Mouse (Mus musculus): ENCODE results near the gene Desi2.
"Not testable (repeated sequence)": the region's sequence is repeated elsewhere in the genome, so short reads cannot be mapped to it uniquely, and the experiment has no call there.

Gene Desi2

DNA sequence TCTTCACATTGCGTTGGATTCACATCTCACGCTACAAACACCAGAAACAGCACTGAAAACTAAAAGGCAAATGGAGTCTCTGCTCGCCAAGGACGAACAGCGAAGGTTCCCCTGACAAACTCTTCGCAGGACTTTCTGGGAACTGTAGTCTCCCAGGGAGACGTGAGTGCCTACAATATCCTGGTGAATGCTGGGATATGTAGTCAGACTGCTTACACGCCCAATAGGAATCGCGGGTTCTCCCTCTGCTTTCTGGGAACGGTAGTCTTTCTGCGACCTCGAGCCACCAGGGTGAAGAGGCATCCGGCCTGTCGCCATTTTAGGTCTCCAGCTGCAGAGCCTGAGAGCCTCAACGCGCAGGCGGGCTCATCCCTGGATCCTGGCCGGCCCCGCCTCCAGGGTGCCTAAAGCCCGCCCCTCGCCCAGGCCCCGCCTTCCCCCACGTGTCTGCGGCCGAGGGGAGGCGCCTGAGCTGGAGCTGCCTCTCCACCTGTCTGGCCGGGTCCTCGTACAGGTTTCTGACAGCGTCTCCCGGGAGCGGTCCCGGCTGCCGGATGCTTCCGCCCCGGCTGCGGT, at the start of gene Desi2:
Gene Desi2, plus strand, starts transcription at position 202 of the 576 bp plus-strand sequence.
- peak; percentile 98 to 99 for DNase-seq (ENCODE audit: low spot score in 2 of 2)

GRCm38 (mm10) chr1:178146513-178146912, 40.7 kb upstream of the Desi2 start:
- peak; percentile 30 to 70 for DNase-seq (ENCODE audit: low spot score in 2 of 2)

- DNase-seq (ENCODE audit: low spot score in 2 of 2), result not testable (repeated sequence)
Measured at GRCm38 (mm10) chr1:178146915-178147314, 40.3 kb upstream of the Desi2 start.

DNA sequence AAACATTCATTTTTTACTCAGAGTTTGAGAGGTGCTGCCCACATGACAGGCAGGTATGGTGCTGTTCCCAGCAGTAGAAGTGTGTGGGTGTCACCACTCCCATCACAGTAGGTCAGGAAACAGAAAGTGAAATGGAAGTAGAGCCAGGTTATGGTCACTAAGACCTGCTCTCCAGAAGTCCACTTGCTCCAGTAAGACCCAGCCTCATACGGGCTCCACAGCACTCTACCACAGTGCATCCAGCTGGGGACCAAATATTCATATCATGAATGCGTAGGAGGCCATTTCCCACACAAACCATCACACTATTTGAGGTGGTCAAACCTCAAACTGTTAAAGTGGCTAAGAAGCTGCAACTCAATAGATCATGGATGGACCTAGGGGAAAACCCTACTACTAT, 5.0 kb upstream of the Desi2 start:
- no peak for DNase-seq (ENCODE audit: low spot score in 2 of 2)

DNA sequence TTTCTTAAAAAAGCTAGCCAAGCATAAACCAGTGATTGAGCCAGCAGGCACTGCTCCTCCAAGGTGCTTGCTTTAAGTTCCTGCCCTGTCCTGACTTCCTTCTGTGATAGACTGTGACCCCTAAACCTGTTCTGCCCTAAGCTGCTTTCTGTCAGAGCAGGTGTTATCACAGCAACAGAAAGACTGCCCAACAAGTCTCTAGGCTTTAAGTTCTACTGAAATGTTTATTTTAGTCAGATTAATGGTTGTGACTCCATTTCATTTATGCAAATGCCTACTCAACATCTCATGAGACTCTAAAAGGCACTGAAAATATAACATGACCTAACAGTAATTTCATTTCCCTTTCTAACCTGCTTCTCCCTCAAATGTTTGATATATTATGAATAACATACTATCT, 1.6 kb upstream of the Desi2 start:
- DNase-seq (ENCODE audit: low spot score in 2 of 2), result no peak

- not testable (repeated sequence) for DNase-seq (ENCODE audit: low spot score in 2 of 2)
Measured at GRCm38 (mm10) chr1:178187810-178188209, 593 bp downstream of the Desi2 start.

GRCm38 (mm10) chr1:178188386-178188785, 1.2 kb downstream of the Desi2 start:
- DNase-seq (ENCODE audit: low spot score in 2 of 2), result peak in 1 of 2 experiments; percentile 12

DNA sequence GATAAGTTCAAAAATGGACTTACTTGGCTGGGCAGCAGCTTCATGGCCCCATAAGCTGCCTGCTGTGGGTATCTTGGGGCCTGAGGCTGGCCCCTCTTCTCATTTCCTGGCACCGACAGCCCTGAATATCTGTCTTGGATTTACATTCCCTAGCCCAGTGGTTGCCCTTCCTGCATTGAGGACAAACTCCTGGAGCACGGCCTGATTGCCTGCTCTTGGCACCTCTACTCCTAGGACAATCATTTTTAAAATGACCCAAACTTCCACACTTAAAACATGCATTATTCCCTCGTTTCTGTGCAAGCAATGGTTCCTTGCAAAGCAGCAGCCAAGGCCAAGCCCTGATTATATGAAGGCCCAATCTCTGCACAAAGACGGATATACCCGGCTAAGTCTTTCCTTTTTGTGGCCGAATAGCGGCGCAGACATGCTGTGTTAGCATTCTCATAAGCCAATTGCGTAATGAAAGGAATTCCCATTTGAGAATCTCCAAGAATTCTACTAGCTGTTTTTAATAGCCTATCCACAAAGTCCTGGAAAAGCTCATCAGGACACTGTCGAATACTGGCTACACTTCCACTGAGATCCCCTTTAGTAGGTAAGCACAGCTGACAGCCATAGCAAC, 18.6 kb downstream of the Desi2 start:
- DNase-seq (ENCODE audit: low spot score in 2 of 2), result no peak

GRCm38 (mm10) chr1:178207856-178208255, 20.6 kb downstream of the Desi2 start:
- not testable (repeated sequence) for DNase-seq (ENCODE audit: low spot score in 2 of 2)

- no peak for DNase-seq (ENCODE audit: low spot score in 2 of 2)
Measured at GRCm38 (mm10) chr1:178209966-178210365, 22.7 kb downstream of the Desi2 start.

DNA sequence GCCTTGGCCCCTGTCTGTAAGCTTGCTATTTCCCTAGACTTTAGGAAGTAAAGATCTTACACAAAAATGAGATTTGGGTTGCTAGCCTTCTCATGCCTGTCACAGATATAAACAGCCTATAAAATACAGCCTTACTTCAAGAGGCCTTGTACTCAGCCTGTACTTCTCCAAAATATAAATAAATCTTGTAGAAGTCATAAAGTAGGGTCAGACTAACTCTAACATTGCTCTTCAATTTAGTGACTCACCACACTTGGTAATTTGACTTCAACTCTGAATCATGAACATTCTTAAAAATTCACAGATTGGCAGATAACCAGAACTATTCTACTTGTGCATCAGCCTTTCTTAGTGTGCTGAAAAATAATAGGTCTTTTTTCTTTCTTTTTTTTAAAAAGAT, 29.9 kb downstream of the Desi2 start:
- DNase-seq (ENCODE audit: low spot score in 2 of 2), result no peak

DNA sequence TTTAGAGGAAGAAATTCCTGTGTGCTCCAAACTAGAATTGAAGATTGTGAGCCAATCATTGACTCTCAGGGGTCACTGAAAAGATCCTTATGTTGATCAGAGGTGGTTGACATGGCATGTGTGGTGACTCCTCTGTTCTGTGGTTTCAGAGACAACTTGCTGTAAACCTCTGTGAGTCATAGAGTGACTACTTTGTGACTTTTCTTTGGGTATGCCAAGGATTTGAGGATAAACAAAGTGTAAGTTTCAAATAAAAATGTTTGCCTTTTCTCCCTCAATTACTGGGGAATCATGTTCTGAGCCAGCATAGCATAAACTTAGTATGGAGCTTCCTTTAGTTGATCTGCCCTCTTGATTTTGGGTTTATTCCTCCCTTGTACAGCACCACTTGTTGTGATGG, 31.1 kb downstream of the Desi2 start:
- DNase-seq (ENCODE audit: low spot score in 2 of 2), result no peak

DNA sequence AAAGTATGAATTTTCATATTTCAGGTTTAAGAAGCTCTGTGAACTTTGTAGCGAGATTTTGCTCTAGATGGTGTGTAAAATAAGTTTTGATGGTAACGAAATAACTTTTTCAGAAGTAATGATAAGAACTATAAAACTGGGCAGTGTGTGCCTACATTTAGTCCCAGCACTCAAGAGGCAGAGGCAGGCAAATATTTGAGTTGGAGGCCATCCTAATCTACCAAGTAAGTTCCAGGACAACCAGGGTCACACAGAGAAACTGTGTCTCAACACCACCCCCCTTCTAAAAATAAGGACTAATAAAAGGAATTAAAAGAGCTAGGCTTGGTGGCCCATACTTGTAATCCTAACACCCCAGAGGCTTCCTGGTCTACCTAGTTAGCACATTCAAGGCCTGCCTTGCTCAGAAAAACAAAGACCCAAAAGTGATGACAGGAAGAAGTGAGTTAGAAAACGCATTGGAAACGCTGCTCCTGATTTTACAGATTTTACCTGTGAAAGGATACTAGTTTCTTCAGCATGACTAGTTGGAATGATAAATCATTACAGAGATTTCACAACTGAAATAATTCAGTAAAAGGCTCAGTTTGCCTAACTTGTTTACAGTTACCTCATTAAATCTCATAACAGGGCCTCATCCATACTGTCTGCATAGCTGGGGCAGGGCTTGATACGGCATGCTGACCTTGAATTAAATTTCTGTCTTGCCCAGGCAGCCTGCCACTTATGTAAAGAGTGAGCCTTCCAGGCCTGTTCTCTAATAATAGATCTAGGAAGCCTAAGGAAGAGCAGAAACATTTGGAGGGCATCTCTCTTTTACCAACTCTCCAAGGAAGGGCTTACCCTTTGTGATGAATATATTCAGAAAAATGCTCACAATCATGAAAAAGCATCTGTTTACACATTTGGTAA, 32.2 kb downstream of the Desi2 start:
- no peak for DNase-seq (ENCODE audit: low spot score in 2 of 2)

DNA sequence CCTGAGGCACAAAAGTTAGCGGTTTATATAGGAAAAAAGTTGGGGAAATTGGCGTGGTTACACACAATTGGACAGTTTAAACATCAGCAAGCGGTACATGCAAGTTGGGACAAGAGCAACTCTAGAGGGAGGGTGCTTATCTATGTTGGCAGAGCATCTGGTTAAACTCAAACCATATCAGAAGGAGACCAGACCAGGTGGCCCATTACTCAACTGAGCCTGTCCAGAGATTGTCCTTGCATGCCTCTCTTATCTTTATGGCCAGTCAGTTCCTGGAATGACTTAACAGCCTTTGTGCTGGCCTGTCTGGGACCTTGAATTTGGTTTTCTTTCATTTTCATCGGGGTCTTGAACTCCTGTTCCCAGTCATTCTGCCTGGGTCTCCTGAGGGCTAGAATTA, 41.7 kb downstream of the Desi2 start:
- not testable (repeated sequence) for DNase-seq (ENCODE audit: low spot score in 2 of 2)

GRCm38 (mm10) chr1:178234109-178234508, 46.9 kb downstream of the Desi2 start:
- no peak for DNase-seq (ENCODE audit: low spot score in 2 of 2)

DNA sequence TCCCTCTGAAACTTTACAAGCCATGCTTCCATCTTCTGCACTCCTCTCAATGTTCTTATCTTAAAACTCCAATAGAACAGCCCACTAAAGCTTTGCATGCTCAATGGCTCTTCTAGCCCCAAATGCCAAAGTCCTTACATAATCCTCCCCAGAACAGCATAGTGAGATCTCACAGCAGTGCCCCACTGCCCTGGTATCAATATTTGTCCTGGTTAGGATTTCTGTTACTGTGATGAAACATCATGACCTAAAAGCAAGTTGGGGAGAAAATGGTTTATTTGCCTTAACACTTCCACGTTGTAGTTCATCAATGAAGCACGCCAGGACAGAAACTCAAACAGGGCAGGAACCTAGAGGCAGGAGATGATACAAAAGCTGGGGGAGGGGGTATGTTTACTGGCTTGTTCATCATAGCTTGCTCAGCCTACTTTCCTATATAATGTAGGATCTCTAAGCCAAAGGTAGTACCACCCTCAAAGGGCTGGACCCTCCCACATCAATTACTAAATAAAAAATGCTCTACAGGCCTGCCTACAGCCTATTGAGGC, 48.8 kb downstream of the Desi2 start:
- no peak for DNase-seq (ENCODE audit: low spot score in 2 of 2)

GRCm38 (mm10) chr1:178238676-178239075, 51.5 kb downstream of the Desi2 start:
- no peak for DNase-seq (ENCODE audit: low spot score in 2 of 2)

GRCm38 (mm10) chr1:178241884-178242508, 54.8 kb downstream of the Desi2 start:
- DNase-seq (ENCODE audit: low spot score in 2 of 2), result no peak

DNA sequence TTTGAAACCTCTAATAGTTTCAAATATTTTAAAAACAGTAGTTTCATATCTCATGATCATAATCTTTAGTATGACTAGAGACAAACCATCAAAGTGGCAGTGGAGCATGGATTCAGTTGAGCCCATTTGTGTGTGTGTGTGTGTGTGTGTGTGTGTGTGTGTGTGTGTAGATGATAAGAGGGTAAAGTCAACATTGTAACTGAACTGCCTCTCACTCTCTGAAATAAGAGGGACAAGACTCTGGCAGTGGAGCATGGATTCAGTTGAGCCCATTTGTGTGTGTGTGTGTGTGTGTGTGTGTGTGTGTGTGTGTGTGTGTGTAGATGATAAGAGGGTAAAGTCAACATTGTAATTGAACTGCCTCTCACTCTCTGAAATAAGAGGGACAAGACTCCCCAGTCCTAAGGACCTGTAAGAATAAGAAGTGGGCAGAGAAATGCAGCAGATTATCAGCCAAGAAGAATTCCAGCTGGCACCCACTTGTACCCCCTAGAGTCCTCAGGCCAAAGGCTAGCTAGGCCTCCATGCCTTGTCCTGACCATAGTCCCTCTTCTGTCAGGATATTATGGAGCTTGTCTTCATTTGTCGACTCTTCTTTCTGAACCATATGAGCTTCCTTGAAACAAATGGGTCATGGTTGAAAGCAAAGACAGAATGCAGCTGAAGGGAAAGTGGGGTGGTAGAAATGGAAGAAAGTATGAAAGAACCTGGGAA, 61.0 kb downstream of the Desi2 start:
- DNase-seq (ENCODE audit: low spot score in 2 of 2), result no peak

DNA sequence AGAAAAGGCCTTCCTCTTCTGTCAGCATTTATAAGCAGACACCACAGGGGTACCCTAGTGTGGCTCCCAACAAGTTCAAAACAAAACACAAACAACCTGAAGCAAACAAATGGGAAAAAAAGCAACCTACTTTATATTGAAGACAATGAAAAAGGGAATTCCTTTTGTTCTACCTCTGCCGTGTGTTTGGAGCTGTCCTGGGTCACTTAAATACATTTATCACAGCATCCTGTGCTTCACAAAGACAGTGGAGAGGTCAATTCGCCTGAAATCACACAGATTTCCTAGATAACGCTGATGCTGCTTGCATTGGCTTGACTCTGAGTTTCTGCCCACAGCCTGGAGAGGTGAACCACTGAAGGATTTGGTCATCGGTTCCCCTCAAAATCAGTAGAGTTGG, 67.4 kb downstream of the Desi2 start:
- no peak for DNase-seq (ENCODE audit: low spot score in 2 of 2)

DNA sequence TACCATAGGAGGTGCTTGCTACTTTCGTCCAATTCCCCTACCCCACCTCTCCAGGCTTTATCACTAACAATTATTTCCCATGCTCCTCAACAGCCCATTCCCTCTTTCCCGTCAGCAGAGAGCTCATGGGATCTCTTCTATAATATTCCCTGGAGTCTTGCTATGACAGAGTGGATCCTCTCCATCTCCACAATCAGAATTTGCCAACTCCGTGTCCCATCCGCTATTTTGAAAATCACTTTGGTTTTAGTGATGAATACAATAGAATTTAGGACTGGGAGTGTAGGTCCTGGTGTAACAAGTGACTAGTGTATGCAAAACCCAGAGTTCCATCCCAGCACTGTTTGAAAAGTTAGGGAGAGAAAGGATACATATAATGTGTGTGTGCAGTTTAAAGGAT, 69.1 kb downstream of the Desi2 start:
- DNase-seq (ENCODE audit: low spot score in 2 of 2), result no peak
